Mouse (Mus musculus) gastrocnemius, postnatal 36 days (tissue): ENCODE results near the gene Gm47959. TPM values are rescaled to one million over a fixed set of nuclear protein-coding genes. Genes with fewer than 3 reads are reported as not detected.

Source experiments
- DNase-seq, 2 experiments: peaks; one replicate each; pipeline ENCODE4 v3.0.0; 2022
- intact Hi-C: fragments of 180-260 bp; cut with DNase I; formaldehyde crosslinking; loops from one replicate; pipeline ENCODE4 v1.15.1; 2025
- total RNA-seq, 2 experiments: library from RNA; stranded (reverse); gene quantifications; 2 replicates each; pipeline ENCODE4 v1.2.3; 2021

The Gm47959 gene
- total RNA-seq, 2 experiments from 2014 or later = not detected

- DNase-seq = no peak
- intact Hi-C loops = no loop called here
Measured at GRCm38 (mm10) chr1:83031950-83032349, 31.6 kb downstream of the Gm47959 start.

DNA sequence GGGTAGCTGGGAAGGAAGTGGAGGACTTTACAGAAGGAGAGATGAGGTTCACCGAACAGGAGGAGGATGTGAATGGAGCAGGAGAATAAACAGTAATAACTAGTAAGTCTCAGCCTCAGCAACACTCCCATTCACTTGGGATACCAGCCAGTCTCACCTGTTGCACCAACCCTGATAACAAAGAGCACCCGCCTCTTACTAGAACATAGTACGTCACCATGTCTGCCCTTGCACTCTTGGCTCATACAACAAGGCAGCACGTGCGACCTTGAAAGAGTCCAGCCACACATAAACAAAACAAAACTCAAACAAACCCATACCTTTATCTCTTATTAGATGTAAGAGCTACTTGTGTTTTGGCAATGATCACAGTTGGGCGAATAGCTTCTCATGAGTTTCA lies 32.2 kb downstream of the Gm47959 start:
- no peak for DNase-seq
- intact Hi-C loops = no loop called here

GRCm38 (mm10) chr1:83034509-83034908 lies 34.2 kb downstream of the Gm47959 start:
- intact Hi-C loops = no loop called here
- DNase-seq = no peak

DNA sequence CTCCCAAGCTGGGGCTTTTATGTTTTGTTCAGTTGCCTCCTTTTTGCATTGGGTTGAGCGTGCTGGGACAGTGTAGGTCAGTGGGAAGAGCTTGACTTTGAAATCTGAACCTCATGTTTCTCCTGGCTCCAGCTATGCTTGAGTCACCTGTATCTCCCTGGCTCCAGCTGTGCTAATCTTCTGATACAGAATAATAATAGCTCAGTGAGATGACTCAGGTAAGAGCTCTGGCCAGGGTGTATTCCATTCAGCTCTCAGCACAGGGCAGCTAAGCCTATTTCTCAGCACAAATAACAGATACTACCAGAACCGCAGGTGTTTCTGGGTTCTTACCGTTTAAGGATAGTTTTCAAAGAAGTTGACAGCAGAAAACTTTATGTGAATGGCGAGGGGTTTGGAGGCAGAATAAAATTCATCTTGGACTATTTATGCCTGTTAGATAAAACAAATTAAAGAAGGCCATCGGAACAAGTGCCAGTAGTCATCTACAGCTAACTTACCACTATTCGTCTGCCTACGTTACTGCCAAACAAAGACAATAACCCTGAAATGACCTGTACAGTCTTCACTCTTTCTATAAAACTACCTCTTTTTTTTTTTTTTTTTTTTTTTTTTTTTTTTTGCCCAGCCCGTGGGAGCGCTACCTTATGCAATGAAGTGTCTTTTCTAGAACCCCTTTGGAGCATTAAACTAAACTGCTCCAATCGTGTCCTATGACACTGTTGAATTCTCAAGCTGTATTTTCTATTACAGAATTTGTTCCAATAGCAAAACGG lies 36.7 kb downstream of the Gm47959 start:
- DNase-seq = no peak
- intact Hi-C loops = no loop called here

- DNase-seq = no peak
- intact Hi-C loops = no loop called here
Measured at GRCm38 (mm10) chr1:83038109-83038672, 37.8 kb downstream of the Gm47959 start, which contains the start of gene Slc19a3. Gene Slc19a3 (minus strand): TSS chr1:83038448.

GRCm38 (mm10) chr1:83039080-83039479 lies 38.7 kb downstream of the Gm47959 start:
- intact Hi-C loops = no loop called here
- no peak for DNase-seq

DNA sequence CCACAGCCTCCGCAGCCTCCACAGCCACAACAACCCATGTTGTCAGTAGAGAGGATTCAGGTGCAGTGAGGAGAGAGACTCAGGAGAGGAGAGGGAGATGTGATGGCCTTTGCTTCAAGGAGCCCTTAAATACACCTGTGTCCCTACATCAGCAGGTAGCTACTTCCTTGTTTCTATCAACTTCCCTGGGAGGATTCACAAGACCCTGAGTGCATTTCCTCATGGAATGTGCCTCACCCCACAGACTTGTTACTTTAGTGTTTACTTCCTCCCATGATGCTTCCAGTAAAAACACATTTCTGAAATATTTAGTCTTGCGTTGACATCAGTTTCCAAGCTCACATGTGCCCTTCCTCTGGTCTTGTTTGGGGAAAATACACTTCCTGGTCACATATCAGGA lies 42.0 kb downstream of the Gm47959 start, which contains the start of gene Krtap28-10:
Gene Krtap28-10, minus strand, starts transcription at position 101 of the 400 bp plus-strand sequence.
- DNase-seq = no peak
- intact Hi-C loops = no loop called here

DNA sequence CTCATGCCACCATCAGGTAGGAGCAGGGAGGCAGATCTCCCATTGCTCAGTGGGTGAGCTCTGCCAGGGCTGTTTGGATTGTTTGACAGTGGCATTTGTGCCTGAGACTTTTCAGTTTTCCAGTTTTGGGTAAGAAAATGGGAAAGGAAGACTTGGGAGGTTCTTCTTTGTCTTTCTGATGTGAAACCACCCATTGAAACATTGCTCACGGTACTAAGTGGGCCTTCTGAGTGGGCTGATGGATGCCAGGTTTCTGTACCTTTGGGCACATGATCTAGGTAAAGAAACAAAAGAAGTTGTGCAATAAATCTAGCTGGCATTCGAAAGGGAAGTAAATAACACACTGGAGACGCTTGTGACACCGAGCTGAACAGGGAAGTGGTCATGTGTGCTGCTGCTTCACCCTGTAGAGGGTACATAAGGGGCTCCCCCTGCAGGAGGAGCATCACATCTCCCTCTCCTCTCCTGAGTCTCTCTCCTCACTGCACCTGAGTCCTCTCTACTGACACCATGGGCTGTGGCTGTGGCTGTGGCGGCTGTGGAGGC lies 44.6 kb downstream of the Gm47959 start, which contains the start of gene Gm47969:
Gene Gm47969, plus strand, starts transcription at position 51 of the 546 bp plus-strand sequence.
- intact Hi-C loops = no loop called here
- no peak for DNase-seq

Other genes with a start within 250 kb of the Gm47959 start
- not detected for gene Tm4sf20, start 232.1 kb upstream of the Gm47959 start, total RNA-seq
- gene Gm47791, start 229.3 kb upstream of the Gm47959 start, total RNA-seq = not detected
- 10 to 100 TPM; 21.2 to 23.5 TPM for gene Agfg1, start 161.1 kb upstream of the Gm47959 start, total RNA-seq
- gene A030005L19Rik, start 87.2 kb upstream of the Gm47959 start, total RNA-seq = not detected
- gene A030014E15Rik, start 75.6 kb upstream of the Gm47959 start, total RNA-seq = not detected
- not detected for gene Gm6217, start 69.1 kb upstream of the Gm47959 start, total RNA-seq
- not detected for gene A030003K21Rik, start 57.2 kb upstream of the Gm47959 start, total RNA-seq
- gene Gm7544, start 44.5 kb upstream of the Gm47959 start, total RNA-seq = not detected
- gene Gm47955, start 40.3 kb upstream of the Gm47959 start, total RNA-seq = not detected
- gene Slc19a3, start 37.9 kb downstream of the Gm47959 start, total RNA-seq = not detected
- gene Krtap28-10, start 41.9 kb downstream of the Gm47959 start, total RNA-seq = not detected
- not detected for gene Gm47969, start 44.4 kb downstream of the Gm47959 start, total RNA-seq
- not detected for gene A030005K14Rik, start 58.8 kb downstream of the Gm47959 start, total RNA-seq
- gene Krtap28-13, start 60.4 kb downstream of the Gm47959 start, total RNA-seq = not detected
- gene Ccl20, start 116.2 kb downstream of the Gm47959 start, total RNA-seq = not detected
- not detected for gene Daw1, start 159.2 kb downstream of the Gm47959 start, total RNA-seq